Mouse (Mus musculus) natural killer cell, adult 2 months (primary cell): ENCODE measurements at regions not wholly inside any gene's neighbourhood (a gene's known extent, or its start where the extent isn't known, plus 50 kb on each side); places are given as distances from the start of the nearest gene placed in this dataset.
"Not testable (repeated sequence)": the region's sequence is repeated elsewhere in the genome, so short reads cannot be mapped to it uniquely, and the experiment has no call there.

Experiments
- DNase-seq, 2 experiments: peaks; one replicate each; pipeline ENCODE4 v3.0.0; 2022; ENCODE audit warnings: low spot score in 2 of 2

DNA sequence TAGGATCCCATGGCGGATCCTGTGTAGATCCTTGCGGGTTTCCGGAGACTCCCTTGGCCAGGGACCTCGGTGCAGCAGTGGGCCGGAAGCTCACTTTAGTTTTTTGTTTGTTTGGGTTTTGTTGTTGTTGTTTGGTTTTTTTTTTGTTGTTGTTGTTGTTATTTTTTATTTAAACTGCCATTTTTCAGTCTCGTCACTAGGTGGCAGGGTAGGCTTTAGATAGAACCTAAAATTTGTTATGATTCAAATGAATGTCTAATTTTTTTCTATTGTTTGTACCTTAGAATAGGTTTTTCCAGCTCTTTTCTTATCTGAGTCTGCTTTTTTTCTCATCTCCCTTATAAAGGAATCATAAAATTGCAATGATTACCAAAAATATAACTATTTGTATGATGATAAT, 834.4 kb upstream of the Tacstd2 start:
- no peak for DNase-seq

DNA sequence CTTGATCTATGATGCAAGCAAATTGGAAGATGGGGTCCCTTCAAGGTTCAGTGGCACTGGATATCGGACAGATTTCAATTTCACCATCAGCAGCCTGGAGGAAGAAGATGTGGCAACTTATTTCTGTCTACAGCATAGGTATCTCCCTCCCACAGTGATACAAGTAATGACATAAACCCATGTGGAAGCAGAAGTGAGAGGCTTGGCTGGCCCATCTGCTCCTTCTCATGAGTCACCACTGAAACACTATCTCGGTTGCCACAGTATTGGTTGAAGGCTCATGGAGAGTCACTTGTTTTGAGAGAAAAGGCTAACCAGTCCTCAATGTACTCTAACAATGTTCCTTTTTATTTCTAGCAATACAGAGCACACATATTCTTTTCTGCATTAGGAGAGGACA, 804.2 kb upstream of the Tacstd2 start:
- no peak for DNase-seq

DNA sequence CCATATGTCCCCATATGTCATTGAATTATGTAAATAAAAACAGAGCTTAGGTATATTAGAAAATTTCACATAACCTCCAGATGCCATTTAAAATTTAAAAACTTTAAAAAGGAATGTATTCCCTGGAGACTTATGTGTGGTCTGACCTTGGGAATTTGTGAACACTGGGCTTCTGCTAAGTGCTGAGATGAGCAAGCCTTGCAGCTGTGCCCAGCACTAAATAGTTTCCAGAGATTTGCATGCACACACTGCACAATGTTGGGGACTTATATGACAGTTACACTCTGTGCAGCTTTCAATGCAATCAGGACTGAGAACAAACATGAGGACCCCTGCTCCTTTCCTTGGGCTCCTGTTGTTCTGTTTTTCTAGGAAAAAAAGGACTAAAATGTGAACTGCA, 803.6 kb upstream of the Tacstd2 start:
- not testable (repeated sequence) for DNase-seq

DNA sequence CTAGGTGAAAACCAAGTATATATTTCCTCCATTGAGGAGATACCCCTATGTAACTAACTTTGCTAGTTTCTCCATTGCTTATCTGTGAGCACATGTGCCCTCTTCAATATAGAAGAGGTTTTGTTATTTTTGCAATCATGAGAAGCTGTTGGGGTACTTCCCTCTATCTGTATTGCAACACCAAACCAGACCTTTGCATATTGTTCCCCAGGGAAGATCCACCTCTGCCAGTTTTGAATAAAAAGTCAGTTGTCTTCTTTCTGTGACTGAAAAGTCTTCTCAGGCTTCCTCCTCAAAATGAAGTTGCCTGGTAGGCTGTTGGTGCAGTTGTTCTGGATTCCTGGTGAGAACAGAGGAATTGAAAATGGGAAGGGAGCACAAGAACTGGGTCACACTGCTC, 775.8 kb upstream of the Tacstd2 start:
- peak in 1 of 2 experiments; percentile 14 for DNase-seq

DNA sequence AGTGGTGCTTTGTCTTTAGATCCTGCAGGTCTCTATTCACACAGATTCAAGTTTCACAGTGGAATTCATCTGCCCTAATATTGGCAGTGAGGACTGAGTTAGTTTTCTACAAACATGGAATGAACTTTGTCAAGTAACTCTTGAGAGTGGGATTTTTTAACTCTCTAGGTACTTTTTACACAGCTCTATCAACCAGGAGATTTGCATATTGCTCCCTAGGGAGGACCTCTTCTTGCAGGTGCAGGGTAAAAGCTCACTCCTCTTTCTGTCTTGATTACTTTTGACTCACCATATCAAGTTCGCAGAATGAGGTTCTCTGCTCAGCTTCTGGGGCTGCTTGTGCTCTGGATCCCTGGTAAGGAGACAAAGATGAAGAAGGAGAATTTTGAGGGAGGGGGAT, 766.5 kb upstream of the Tacstd2 start:
- peak in 1 of 2 experiments; percentile 39 for DNase-seq

DNA sequence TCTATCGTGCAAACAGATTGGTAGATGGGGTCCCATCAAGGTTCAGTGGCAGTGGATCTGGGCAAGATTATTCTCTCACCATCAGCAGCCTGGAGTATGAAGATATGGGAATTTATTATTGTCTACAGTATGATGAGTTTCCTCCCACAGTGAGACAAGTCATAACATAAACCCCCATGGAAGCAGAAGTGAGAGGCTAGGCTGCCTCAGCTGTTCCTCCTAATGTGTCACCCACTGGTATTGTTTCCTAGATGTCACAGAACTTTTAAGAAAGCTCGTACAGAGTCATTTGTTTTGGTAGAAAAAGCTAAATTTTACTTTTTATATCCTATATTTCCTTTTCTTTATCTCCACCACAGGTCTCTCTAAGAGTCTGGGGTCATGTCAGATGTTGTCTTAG, 721.1 kb upstream of the Tacstd2 start:
- no peak for DNase-seq

DNA sequence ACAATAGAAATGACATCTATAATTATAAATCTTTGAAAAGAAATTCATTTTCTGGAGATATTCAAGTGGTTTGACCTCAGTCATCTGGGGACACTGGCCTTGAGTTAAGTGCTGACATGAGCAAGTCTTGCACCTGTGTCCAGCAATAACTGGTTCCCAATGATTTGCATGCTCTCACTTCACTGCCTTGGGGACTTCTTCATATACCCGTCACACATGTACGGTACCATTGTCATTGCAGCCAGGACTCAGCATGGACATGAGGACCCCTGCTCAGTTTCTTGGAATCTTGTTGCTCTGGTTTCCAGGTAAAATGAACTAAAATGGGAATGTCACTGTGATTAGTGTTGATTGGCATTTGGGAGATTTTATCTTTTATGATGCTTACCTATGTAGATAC, 720.6 kb upstream of the Tacstd2 start:
- DNase-seq: no peak

DNA sequence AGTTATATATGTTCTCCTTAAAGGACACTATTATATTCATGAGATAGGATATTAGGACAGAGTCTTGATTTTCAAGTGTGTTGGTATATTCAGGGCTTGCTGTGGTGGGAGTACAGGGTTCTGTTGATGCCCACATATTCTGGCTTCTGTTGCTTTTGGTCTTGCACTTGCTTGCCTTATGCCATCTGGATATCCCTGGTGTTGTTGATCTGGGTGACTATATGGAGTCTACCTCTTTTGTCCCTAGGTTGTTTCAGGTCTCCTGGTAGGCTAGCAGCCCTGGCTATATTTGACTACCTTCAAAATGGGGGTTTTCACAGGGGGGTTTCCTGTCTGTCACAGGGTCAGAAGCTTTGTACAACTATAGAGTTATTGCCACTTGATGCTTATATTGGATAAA, 717.1 kb upstream of the Tacstd2 start:
- DNase-seq: no peak

DNA sequence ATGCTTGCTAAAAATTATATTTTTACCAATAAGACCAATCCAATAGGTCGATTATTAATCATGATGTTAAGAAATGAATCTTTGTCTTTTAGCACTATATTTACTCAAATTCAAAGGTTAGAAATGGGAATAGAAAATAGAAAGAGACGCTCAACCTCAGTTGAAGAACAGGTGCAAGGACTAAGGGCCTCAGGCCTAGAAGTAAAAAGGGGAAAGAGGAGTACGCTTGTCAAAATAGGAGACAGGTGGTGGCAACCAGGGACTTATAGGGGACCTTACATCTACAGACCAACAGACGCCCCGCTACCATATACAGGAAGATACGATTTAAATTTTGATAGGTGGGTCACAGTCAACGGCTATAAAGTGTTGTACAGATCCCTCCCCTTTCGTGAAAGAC, 715.7 kb upstream of the Tacstd2 start:
- DNase-seq: not testable (repeated sequence)

DNA sequence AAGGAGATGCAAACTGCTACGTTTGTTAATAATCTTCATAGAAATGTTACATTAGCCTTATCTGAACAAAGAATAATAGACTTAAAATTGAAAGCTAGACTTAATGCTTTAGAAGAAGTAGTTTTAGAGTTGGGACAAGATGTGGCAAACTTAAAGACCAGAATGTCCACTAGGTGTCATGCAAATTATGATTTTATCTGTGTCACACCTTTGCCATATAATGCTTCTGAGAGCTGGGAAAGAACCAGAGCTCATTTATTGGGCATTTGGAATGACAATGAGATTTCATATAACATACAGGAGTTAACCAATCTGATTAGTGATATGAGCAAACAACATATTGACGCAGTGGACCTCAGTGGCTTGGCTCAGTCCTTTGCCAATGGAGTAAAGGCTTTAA, 714.8 kb upstream of the Tacstd2 start:
- DNase-seq: not testable (repeated sequence)

DNA sequence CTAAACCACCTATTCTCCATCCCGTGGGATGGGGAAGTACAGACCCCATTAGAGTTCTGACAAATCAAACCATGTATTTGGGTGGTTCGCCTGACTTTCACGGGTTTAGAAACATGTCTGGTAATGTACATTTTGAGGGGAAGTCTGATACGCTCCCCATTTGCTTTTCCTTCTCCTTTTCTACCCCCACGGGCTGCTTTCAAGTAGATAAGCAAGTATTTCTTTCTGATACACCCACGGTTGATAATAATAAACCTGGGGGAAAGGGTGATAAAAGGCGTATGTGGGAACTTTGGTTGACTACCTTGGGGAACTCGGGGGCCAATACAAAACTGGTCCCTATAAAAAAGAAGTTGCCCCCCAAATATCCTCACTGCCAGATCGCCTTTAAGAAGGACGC, 713.7 kb upstream of the Tacstd2 start:
- not testable (repeated sequence) for DNase-seq

DNA sequence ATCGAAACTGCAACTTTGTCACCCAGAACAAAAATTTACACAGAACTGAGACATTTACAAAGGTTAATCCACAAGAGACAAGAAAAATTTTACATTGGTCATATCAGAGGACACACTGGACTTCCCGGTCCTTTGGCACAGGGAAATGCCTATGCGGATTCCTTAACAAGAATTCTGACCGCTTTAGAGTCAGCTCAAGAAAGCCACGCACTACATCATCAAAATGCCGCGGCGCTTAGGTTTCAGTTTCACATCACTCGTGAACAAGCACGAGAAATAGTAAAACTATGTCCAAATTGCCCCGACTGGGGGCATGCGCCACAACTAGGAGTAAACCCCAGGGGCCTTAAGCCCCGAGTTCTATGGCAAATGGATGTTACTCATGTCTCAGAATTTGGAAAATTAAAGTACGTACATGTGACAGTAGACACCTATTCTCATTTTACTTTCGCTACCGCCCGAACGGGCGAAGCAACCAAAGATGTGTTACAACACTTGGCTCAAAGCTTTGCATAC, 712.5 kb upstream of the Tacstd2 start:
- not testable (repeated sequence) for DNase-seq

DNA sequence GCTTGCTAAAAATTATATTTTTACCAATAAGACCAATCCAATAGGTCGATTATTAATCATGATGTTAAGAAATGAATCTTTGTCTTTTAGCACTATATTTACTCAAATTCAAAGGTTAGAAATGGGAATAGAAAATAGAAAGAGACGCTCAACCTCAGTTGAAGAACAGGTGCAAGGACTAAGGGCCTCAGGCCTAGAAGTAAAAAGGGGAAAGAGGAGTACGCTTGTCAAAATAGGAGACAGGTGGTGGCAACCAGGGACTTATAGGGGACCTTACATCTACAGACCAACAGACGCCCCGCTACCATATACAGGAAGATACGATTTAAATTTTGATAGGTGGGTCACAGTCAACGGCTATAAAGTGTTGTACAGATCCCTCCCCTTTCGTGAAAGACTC, 707.2 kb upstream of the Tacstd2 start:
- DNase-seq: not testable (repeated sequence)

DNA sequence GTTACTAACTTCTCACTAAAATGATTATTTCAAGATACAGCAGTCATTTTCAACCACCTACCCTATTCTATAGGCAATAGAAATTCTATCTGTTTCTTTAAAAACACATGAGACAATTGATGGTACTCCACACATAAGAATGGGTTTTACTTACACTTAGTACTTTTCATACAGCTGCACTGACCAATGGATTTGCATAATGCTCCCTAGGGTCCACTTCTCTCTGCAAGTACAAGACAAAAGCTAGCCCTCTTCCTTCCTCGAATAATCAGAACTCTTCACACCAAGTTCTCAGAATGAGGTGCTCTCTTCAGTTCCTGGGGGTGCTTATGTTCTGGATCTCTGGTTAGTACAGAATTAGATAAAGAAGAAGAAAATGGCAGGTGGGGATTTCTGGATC, 684.1 kb upstream of the Tacstd2 start:
- DNase-seq: peak in 1 of 2 experiments; percentile 7

DNA sequence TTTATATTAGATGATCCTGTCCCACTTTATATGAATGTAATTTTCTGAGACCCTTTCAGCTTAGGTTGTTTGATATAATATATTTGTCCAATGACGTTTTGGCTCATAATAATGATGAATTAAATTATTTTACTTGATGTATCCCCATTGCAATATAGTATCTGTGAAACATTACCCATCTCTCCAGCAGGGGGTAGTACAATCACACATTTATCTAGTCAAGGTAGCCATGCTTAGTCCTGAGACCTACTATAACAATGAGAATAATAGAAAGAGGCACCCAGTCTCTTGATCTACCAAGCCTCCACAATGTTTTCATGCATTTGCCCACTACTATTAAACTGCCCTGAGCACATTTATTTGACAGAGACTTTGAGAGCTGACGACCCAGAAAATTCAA, 665.9 kb upstream of the Tacstd2 start:
- peak in 1 of 2 experiments; percentile 26 for DNase-seq

DNA sequence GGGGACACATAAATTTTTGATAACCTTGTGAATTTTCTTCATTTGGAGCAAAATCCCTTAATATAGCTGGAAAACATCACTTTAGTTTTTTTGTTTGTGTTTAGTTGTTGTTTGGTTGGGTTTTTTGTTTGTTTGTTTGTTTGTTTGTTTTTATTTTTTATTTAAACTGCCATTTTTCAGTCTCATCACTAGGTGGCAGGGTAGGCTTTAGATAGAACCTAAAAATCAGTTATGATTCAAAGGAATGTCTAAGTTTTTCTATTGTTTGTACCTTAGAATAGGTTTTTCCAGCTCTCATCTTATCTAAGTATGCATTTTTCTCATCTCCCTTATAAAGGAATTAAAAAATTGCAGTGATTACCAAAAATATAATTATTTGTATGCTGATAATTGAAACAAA, 662.4 kb upstream of the Tacstd2 start:
- DNase-seq: no peak

DNA sequence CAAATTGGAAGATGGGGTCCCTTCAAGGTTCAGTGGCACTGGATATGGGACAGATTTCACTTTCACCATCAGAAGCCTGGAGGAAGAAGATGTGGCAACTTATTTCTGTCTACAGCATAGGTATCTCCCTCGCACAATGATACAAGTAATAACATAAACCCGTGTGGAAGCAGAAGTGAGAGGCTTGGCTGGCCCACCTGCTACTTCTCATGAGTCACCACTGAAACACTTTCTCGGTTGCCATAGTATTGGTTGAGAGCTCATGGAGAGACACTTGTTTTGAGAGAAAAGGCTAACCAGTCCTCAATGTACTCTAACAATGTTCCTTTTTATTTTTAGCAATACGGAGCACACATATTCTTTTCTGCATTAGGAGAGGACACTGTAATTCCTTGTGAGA, 629.2 kb upstream of the Tacstd2 start:
- peak in 1 of 2 experiments; percentile 5 for DNase-seq

DNA sequence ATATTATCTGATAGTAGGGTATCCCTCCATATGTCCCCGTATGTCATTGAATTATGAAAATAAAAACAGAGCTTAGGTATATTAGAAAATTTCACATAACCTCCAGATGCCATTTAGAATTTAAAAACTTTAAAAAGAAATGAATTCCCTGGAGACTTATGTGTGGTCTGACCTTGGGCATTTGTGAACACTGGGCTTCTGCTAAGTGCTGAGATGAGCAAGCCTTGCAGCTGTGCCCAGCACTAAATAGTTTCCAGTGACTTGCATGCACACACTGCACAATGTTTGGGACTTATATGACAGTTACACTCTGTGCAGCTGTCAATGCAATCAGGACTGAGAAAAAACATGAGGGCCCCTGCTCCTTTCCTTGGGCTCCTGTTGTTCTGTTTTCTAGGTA, 628.5 kb upstream of the Tacstd2 start:
- not testable (repeated sequence) for DNase-seq

DNA sequence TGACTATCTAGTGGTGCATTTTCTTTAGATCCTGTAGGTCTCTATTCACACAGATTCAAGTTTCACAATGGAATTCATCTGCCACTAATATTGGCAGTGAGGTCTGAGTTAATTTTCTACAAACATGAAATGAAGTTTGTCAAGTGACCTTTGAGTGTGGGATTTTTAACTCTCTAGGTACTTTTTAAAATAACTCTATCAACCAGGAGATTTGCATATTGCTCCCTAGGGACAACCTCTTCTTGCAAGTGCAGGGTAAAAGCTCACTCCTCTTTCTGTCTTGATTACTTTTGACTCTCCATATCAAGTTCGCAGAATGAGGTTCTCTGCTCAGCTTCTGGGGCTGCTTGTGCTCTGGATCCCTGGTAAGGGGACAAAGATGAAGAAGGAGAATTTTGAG, 616.0 kb upstream of the Tacstd2 start:
- no peak for DNase-seq

DNA sequence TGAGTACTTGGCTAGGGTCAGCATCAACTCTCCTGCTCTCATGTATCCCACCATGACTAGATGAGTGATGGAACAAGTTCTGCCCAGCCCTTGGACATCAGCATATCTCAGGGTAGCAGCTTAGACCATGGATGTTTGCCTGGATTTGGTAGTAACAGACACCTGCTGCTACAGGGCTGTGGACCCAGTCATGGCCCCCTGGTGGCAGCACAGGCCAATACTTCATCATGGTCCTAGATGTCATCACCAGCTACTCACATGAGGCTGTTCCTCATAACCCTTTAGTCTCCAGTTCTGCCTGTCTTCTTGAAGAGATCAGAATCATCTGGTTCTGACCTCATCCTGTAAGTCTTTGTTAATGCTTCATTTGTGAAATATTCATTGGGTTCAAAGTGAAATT, 566.9 kb upstream of the Tacstd2 start:
- DNase-seq: peak in 1 of 2 experiments; percentile 51
